Mouse (Mus musculus) liver, embryonic 12.5 days (tissue): ENCODE results near the gene Pitpnm2. TPM values are rescaled to one million over a fixed set of nuclear protein-coding genes. Genes with fewer than 3 reads are reported as not detected.

Experiments
- ATAC-seq: fragments of 200-750 bp; cut with Nextera tagmentation; 2 replicates; pipeline ENCODE4 v1.8.0; 2017; ENCODE audit warnings: moderate number of reproducible peaks, mild to moderate bottlenecking, moderate library complexity
- H3K27ac ChIP-seq: fragments of 300-500 bp; sonication (generic); 2 replicates; pipeline ENCODE4 v1.5.1; 2016; ENCODE audit warnings: mild to moderate bottlenecking
- H3K27me3 ChIP-seq: fragments of 300-500 bp; sonication (generic); replicated peaks from 2 replicates; pipeline ENCODE4 v1.6.1; 2016; ENCODE audit warnings: mild to moderate bottlenecking, moderate library complexity
- H3K36me3 ChIP-seq: fragments of 300-500 bp; sonication (generic); 2 replicates; pipeline ENCODE4 v1.6.1; 2016; ENCODE audit warnings: mild to moderate bottlenecking, moderate library complexity
- H3K4me1 ChIP-seq: fragments of 300-500 bp; sonication (generic); 2 replicates; pipeline ENCODE4 v1.6.1; 2016
- H3K4me2 ChIP-seq: fragments of 300-500 bp; sonication (generic); 2 replicates; pipeline ENCODE4 v1.6.1; 2016; ENCODE audit warnings: mild to moderate bottlenecking, moderate library complexity
- H3K4me3 ChIP-seq: fragments of 300-500 bp; sonication (generic); 2 replicates; pipeline ENCODE4 v1.5.1; 2016; ENCODE audit warnings: mild to moderate bottlenecking, moderate library complexity
- H3K9ac ChIP-seq: fragments of 300-500 bp; sonication (generic); 2 replicates; pipeline ENCODE4 v1.6.1; 2016; ENCODE audit warnings: mild to moderate bottlenecking, moderate library complexity
- H3K9me3 ChIP-seq: fragments of 300-500 bp; sonication (generic); replicated peaks from 2 replicates; pipeline ENCODE4 v1.6.1; 2016; ENCODE audit warnings: mild to moderate bottlenecking, moderate library complexity
- WGBS: fragments of 180-500 bp; shearing (Covaris S2); methylation state at CpG from one replicate; pipeline ENCODE4 v1.1.7; 2016; ENCODE audit not compliant: insufficient replicate concordance; 5-methylcytosine and 5-hydroxymethylcytosine counted together
- polyA plus RNA-seq: library from polyadenylated mRNA; unstranded; fragments of >200 nt; fragmentation: Nextera tagmentation; extraction: Ambion mirVana; gene quantifications from 2 replicates; pipeline ENCODE4 v1.2.1, GENCODE M21; 2016

Gene Pitpnm2
- polyA plus RNA-seq, 1 experiment from 2014 or later, result 2.5 TPM

DNA sequence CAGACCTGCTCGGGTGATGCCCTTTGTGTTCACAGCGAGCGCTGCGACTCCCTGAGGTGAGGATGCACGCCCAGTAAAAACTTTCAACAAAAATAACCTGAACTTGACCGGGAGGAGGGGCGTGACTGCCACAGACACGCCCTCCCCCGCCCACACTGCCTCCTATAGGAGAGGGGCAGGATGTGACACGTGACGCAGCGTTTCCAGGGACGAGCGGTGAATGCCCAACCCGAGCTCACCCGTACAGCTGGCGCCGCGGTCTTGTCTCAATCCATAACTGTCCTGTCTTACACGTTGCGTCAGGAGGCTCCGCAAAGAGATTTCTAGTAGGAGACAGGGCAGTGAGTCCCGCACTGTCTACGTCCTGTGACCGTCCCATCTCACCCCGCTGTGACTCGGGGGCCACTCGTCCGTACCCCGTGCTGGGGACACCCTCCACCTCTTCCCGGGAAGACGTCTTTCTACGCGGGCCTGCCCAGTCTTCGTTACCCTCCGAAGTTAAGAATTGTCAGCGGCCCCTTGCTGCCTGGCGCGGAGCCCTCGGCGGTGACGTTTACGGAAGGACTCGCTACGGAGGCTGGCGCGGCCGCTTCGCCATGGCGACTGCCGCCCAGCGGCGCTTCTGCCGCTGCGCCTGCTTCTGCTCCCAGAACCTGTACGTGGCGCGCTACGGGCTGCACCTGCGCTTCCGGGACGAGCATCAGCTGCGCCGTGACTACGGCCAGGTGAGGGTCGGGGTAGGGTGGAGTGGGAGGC is 137.6 kb downstream of the Pitpnm2 start, which contains the start of gene Ogfod2:
Ogfod2 (plus strand) TSS at position 556 of the 756 bp plus-strand sequence.
- H3K27me3 ChIP-seq, result no peaks in the 10 kb centered on the region
- peak within 1 kb of the TSS; percentile 90 for H3K27ac ChIP-seq
- 1% methylated on average over 66 of the region's 66 CpGs for WGBS
- peak within 1 kb of the TSS; percentile 96 for H3K4me3 ChIP-seq
- H3K9me3 ChIP-seq, result no peaks in the 10 kb centered on the region
- ATAC-seq, result peak; percentile 95
- H3K4me2 ChIP-seq, result peak within 1 kb of the TSS; percentile 96
- peak within 1 kb of the TSS; percentile 85 for H3K9ac ChIP-seq
- H3K4me1 ChIP-seq, result peaks cover 48% of the 10 kb centered on the region
- H3K36me3 ChIP-seq, result peaks cover 12% of the 10 kb centered on the region

DNA sequence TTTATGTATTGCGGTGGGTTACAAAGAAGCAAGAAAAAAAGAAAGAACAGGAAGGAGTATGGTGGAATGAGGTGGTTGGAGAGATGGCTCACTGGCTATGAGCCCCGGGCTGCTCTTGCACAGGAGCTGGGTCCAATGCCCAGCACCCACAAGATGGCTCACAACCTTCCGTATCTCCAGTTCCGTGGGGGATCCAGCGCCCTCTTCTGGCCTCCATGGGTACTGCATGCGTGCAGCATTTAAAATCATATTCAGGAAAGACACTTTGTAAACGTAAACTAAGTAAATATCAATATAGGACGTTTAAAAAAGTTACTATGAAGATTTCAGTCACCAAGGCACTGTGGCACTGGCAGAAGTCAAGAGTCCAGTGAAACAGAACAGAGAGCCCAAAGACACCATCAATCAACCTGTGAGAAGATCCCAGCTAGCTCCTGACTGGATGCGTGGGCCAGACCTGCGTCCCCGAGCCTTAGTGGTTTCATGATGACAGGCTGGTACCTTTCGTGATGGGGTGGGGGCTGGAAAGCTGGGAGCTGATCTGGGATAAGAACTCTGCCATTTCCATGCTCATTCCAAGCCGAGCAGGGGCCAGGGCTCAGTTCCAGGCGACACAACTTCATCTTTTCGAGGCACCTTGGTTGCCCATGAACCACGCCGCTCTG is 138.4 kb downstream of the Pitpnm2 start:
- peak overlapping the region; percentile 90 for H3K27ac ChIP-seq
- peaks cover 11% of the 10 kb centered on the region for H3K36me3 ChIP-seq
- ATAC-seq, result no peak
- peak overlapping the region; percentile 96 for H3K4me3 ChIP-seq
- peak overlapping the region; percentile 96 for H3K4me2 ChIP-seq
- WGBS, result 24% methylated on average over 17 of the region's 17 CpGs
- no peaks in the 10 kb centered on the region for H3K27me3 ChIP-seq
- H3K9me3 ChIP-seq, result no peaks in the 10 kb centered on the region
- H3K9ac ChIP-seq, result peak overlapping the region; percentile 85
- H3K4me1 ChIP-seq, result peaks cover 42% of the 10 kb centered on the region

DNA sequence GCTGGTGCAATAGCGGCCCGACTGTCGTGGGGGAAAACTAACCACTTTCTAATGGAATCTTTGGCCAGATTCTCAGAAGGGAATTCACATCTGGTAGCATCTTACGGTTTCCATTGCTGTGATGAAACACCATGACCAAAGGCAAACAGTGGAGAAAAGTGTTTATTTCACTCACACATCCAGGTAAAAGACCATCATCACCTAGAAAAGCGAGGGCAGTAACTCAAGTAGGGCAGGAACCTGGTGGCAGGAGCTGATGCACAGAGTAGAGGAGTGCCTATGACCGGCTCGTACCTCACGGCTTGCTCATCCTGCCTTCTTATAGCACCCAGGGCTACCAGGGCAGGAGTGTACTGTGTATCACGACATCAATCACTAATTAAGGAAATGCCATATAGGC is 146.0 kb downstream of the Pitpnm2 start:
- Histone ChIP-seq H3K27me3 (no peaks in the 10 kb centered on the region), H3K4me1 (no peaks in the 10 kb centered on the region), H3K36me3 (no peaks in the 10 kb centered on the region), H3K4me2 (no peak overlapping the region), H3K27ac (no peak overlapping the region), H3K9me3 (no peaks in the 10 kb centered on the region), H3K4me3 (no peak overlapping the region), H3K9ac (no peak overlapping the region)
- 87% methylated on average over 9 of the region's 9 CpGs for WGBS
- no peak for ATAC-seq

DNA sequence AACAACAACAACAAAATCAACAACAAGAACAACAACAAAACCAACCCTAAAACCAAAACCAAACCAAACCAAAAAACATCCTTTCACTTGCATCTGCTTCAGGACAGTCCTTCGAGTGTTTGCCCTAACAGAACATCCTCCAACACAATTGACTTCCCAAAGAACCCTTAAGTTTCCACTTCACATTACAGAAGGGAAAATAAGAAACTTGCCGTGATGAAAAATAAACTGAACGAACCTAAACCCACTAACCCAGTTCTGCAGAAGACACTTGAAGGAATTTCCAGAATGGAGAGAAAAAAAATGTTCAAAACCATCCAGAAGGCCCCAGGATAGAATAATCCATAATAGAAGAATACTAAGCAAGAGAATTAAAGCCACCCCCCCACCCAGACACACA is 146.5 kb downstream of the Pitpnm2 start:
- Histone ChIP-seq H3K4me1 (no peaks in the 10 kb centered on the region), H3K9ac (no peak overlapping the region)
- 69% methylated on average over 3 of the region's 3 CpGs for WGBS

DNA sequence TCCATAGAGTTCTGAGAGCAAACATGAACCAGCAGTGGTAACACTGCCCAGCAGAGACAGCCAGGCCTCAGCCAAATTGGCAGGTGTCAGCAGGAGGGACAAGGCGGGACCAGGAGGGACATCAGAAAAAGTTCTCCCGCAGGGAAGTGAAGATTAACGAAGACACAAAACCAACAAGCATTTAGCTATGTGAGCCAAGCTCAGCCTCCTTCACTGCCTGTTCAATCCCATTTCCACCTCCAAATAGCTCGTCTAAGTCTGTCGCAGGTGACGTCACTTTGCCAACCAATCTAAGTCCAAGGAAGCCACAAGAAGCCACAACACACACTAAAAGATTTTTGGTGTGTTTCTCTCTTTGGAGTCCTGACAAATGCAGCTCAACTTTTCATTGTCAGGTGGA is 147.2 kb downstream of the Pitpnm2 start:
- H3K27me3 ChIP-seq, result no peaks in the 10 kb centered on the region
- no peak for ATAC-seq
- no peak overlapping the region for H3K9ac ChIP-seq

More for the DNA sequence above, 146.5 kb downstream of the Pitpnm2 start:
- Histone ChIP-seq H3K4me3 (no peak overlapping the region), H3K27ac (no peak overlapping the region), H3K9me3 (no peaks in the 10 kb centered on the region), H3K27me3 (no peaks in the 10 kb centered on the region), H3K36me3 (no peaks in the 10 kb centered on the region), H3K4me2 (no peak overlapping the region)
- no peak for ATAC-seq

DNA sequence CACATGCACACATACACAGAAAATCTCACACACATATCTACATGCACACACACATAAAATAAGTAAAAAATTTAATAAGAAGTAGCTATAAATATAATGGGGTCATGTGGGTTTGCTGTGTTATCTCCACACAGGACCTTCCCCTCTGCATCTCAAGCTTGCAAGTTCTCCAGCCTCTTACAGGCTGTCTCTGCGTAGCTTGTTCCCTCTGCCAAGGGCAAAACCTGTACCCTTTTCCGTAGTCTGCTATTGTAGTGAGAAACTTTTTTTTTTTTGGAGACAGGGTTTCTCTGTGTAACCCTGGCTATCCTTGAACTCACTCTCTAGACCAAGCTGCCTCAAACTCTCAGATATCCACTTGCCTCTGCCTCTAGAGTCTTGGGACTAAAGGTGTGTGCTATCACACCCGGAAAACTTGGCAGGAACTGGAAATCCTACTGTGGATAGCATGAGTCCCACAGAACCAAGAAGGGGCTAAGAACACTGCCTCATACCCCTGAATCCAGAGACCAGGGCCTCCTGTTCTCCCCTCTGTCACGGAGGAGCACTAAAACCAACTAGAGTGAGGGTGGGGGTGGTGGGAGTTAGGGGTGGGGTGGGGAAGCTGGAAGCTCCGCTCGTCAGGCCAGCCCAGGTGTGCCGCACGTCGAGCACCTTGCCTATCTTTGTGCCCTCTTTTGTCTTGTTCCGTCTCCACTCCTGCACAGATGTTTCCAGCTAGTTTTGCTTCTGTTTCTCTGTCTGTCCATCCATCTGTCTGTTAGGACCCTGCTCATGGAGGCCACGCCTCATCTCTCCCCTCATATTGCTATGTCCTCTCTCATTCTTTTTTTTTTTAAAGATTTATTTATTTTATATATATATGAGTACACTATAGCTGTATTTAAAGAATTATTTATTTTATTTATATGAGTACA is 149.2 kb downstream of the Pitpnm2 start:
- H3K9ac ChIP-seq, result no peak overlapping the region
- WGBS, result 83% methylated on average over 11 of the region's 11 CpGs
- H3K4me3 ChIP-seq, result no peak overlapping the region
- no peak for ATAC-seq
- no peaks in the 10 kb centered on the region for H3K9me3 ChIP-seq
- no peaks in the 10 kb centered on the region for H3K27me3 ChIP-seq
- no peak overlapping the region for H3K4me2 ChIP-seq
- H3K4me1 ChIP-seq, result peaks cover 10% of the 10 kb centered on the region
- H3K36me3 ChIP-seq, result no peaks in the 10 kb centered on the region
- no peak overlapping the region for H3K27ac ChIP-seq

More for the DNA sequence above, 147.2 kb downstream of the Pitpnm2 start:
- Histone ChIP-seq H3K27ac (no peak overlapping the region), H3K4me2 (no peak overlapping the region), H3K4me3 (no peak overlapping the region), H3K9me3 (no peaks in the 10 kb centered on the region), H3K4me1 (no peaks in the 10 kb centered on the region), H3K36me3 (no peaks in the 10 kb centered on the region)
- 73% methylated on average over 6 of the region's 6 CpGs for WGBS

DNA sequence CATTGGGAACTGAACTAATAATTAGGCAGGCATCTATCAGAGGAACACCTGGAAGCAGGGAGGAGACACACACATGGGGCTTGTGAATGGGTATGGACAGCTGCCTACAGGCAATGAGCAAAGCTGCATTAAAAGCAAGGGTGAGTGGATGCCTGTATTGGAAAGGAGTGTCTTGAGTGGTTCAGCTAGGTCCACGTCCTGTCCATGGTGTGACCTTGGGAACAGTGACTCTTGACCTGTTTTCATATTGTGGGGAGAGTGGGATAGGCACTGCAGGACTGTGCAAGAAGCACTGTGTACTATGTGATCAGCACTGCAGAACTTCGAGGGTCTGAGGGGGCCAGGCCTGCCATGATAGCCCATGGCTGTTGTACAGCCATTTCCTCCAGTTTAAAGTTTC is 150.6 kb downstream of the Pitpnm2 start:
- Histone ChIP-seq H3K4me1 (peaks cover 24% of the 10 kb centered on the region), H3K4me3 (no peak overlapping the region), H3K36me3 (no peaks in the 10 kb centered on the region), H3K9ac (no peak overlapping the region), H3K4me2 (no peak overlapping the region), H3K27ac (no peak overlapping the region), H3K27me3 (peaks cover 4% of the 10 kb centered on the region; the same call in 1 of the 2 replicates), H3K9me3 (no peaks in the 10 kb centered on the region)
- 66% methylated on average over 2 of the region's 2 CpGs for WGBS
- no peak for ATAC-seq

DNA sequence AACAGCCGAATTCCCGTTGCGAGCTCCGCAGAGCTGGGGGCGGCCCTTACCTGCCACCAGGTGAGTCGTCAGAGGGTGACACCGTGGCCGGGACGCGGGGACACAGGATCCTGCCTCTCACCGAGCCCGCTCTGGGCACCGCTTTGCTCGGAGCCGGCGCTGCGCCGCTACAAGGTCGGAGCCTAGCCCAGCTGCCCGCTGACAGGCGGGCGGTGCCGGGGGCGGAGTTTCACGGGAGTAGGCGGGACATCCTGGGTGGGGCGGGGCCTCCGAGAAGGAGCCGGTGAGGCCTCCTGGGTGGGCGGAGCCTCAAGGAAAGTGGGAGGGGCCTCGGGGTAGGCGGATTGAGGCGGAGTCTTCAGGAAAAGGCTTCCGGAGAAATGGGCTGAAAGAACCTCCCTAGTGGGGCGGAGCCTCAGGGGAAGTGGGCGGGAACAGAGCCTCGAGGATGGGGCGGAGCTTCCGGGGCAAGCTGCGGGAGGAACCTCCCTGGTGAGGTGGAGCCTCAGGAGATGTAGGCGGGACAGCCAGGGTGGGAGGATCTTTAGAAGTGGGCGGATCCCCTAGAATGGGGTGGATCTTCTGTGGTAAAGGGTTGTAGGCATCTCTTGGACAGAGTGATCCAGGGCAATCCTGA is 153.8 kb downstream of the Pitpnm2 start, which contains the start of gene Abcb9:
Abcb9 (minus strand) TSS at position 203 of the 637 bp plus-strand sequence.
- H3K4me3 ChIP-seq, result peak within 1 kb of the TSS; percentile 64
- peaks cover 8% of the 10 kb centered on the region; the same call in 1 of the 2 replicates for H3K27me3 ChIP-seq
- H3K4me1 ChIP-seq, result peaks cover 56% of the 10 kb centered on the region
- peak within 1 kb of the TSS; percentile 86 for H3K27ac ChIP-seq
- no peaks in the 10 kb centered on the region for H3K36me3 ChIP-seq
- WGBS, result under 1% methylated on average over 42 of the region's 42 CpGs
- peak within 1 kb of the TSS; percentile 89 for H3K4me2 ChIP-seq
- no peaks in the 10 kb centered on the region for H3K9me3 ChIP-seq
- peak; percentile 79 for ATAC-seq
- H3K9ac ChIP-seq, result peak within 1 kb of the TSS; percentile 80

DNA sequence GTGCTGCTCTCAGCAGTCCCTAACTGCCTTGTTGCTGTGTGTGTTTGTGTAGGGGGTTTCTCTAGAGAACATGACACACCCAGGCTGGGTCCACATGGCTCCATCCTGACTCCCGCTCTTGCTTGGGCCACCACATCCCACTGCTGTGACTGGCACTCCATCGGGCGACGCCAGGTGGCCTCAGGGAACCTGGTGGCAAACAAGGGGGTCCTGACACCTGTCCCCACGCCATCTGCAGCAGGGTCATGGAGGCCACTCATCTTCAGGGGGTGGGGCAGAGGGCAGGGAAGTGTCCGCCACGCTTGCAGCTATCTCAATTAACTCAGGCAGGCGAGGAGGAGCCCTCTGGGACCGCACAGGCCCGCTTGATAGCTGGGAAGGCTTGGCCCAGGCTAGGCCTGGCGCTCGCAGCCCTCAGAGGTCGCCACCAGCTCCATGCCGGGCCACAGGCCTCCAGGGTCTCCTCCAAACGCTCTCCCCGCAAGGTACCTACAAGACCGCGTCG is 154.4 kb downstream of the Pitpnm2 start:
- peak; percentile 81 for ATAC-seq

DNA sequence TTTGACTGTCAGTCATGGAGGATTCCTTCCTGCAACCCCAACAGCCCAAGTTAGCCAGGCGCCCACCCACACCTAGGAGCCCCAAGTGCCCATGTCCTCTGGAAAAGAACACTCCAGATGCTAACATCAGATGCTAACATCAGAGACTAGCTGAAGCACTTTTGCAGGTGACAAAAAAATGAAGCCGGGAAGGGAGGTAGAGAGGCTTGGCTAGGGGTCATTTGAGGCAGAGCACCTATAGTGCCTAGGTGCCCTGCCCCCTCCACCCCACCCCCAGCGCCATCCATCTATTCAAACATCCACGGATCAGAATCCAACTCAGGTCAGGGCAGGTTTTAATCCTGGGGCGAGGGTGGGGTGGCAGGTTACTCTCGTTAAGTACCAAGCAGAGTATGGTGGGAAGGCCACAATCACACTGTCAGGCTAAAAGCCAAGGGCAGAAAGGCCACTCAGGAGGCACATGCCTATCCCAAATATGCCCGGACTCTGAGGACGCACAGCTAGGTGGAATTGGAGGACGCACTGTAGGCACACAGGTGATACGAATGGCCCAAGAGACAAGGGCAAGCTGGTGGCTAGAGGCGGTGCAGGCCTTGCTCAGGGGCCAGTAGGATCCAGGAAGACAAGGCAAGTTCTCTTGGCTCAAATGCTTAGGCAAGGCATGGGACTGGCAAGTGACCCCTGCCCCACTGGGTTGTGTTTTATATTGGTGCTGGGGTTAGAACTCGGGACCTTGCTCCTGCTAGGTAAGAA is 155.5 kb downstream of the Pitpnm2 start:
- 81% methylated on average over 12 of the region's 12 CpGs for WGBS
- ATAC-seq, result no peak
- peak overlapping the region; percentile 80 for H3K9ac ChIP-seq
- H3K9me3 ChIP-seq, result no peaks in the 10 kb centered on the region
- H3K36me3 ChIP-seq, result peaks cover 9% of the 10 kb centered on the region
- peaks cover 60% of the 10 kb centered on the region for H3K4me1 ChIP-seq
- H3K4me2 ChIP-seq, result peak overlapping the region; percentile 89
- peaks cover 8% of the 10 kb centered on the region; the same call in 1 of the 2 replicates for H3K27me3 ChIP-seq
- peak overlapping the region; percentile 64 for H3K4me3 ChIP-seq
- peak overlapping the region; percentile 92; the same call in 1 of the 2 replicates for H3K27ac ChIP-seq

More for the DNA sequence above, 154.4 kb downstream of the Pitpnm2 start:
- Histone ChIP-seq H3K9ac (peak overlapping the region; percentile 80), H3K9me3 (no peaks in the 10 kb centered on the region), H3K4me1 (peaks cover 60% of the 10 kb centered on the region), H3K4me3 (peak overlapping the region; percentile 64), H3K36me3 (no peaks in the 10 kb centered on the region), H3K27me3 (peaks cover 8% of the 10 kb centered on the region; the same call in 1 of the 2 replicates), H3K27ac (peak overlapping the region; percentile 86), H3K4me2 (peak overlapping the region; percentile 89)
- WGBS, result 7% methylated on average over 19 of the region's 19 CpGs
